Mouse (Mus musculus): Measurements from ENCODE around the gene Olfr15.

DNA sequence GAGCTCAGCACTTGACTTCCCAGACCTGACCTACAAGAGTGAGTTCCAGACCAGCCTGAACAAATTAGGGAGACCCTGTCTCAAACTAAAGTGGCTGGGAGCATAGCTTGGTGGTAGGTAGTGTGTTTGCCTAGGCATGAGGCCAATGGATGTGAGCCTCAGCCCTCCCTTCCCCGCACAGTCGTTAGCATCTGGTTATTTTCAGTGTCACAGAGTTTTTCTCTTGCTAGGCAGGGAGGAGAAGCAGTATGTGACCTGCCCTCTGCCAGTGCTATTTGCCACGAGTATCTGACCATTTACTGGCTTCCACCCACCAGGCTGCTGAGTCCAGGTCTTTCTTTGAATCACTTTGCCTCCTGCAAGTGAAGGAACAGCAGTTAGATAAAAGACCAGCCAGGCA, 63.1 kb downstream of the Olfr15 start:
- TF ChIP-seq CTCF (IDR thresholded peaks at IDR 0.05; ENCODE audit: low read depth) (no peak), EP300 (optimal IDR thresholded peaks at IDR 0.05) (no peak)

Measured in stomach, postnatal 0 days (tissue).